Mouse (Mus musculus): ENCODE data around the gene Qrich2.

GRCm38 (mm10) chr11:116513531-116514038, 47.5 kb upstream of the Qrich2 start:
- TF ChIP-seq POLR2A (IDR thresholded peaks at IDR 0.05; ENCODE audit: control insufficient read depth in 1 of 2, insufficient read depth in 1 of 2, low read depth in 1 of 2, low read length in 2 of 2, poor library complexity in 1 of 2) (no peak), MAX (IDR thresholded peaks at IDR 0.05; ENCODE audit: low read length) (no peak), TBP (IDR thresholded peaks at IDR 0.05; ENCODE audit: low read depth, low read length) (no peak), ZMIZ1 (IDR thresholded peaks at IDR 0.05; ENCODE audit: low read depth, low read length) (no peak), ZNF384 (IDR thresholded peaks at IDR 0.05; ENCODE audit: low read depth, low read length) (no peak), NRF1 (IDR thresholded peaks at IDR 0.05; ENCODE audit: insufficient read depth, low read depth, low read length, poor library complexity, severe bottlenecking) (no peak), CTCF (IDR thresholded peaks at IDR 0.05 in 2 of 3, conservative IDR thresholded peaks at IDR 0.05 in 1 of 3; ENCODE audit: control insufficient read depth in 1 of 3, insufficient read depth in 1 of 3, low read depth in 2 of 3, low read length in 3 of 3, poor library complexity in 1 of 3, severe bottlenecking in 1 of 3) (no peak), TAL1 (IDR thresholded peaks at IDR 0.05; ENCODE audit: low read length) (no peak)

Data from MEL (cell line).